Mouse (Mus musculus) olfactory bulb, adult 2 months (tissue): ENCODE results near the gene Akip1.

Source experiments
- CTCF ChIP-seq: fragments of 200-500 bp; IDR thresholded peaks from 2 replicates; pipeline ENCODE4 v1.5.1; 2012; ENCODE audit warnings: low read depth, mild to moderate bottlenecking, low read length, moderate library complexity; ENCODE audit not compliant: insufficient read depth
- POLR2A ChIP-seq: fragments of 200-500 bp; IDR thresholded peaks from 2 replicates; pipeline ENCODE4 v1.6.1; 2012; ENCODE audit warnings: mild to moderate bottlenecking, low read depth, low read length, moderate library complexity; ENCODE audit not compliant: insufficient read depth

- TF ChIP-seq CTCF (no peak), POLR2A (no peak)
These were observed 52.8 kb downstream of the Akip1 start for GRCm38 (mm10) chr7:109756291-109756690.
